Mouse (Mus musculus) mouse embryonic stem cell (cell line): ENCODE measurements around the gene Gm8871.
"Not testable (repeated sequence)": the region's sequence is repeated elsewhere in the genome, so short reads cannot be mapped to it uniquely, and the experiment has no call there.

Experiments
- in situ Hi-C, 2 experiments: fragments of 300-500 bp; cut with MboI; formaldehyde crosslinking; loops; 1 replicate in 1 of 2; 3 replicates in 1 of 2; pipeline ENCODE4 v1.14.3; 2019 to 2020; ENCODE audit warnings: low sequenced_read_pairs in 2 of 2, low pct_unique_long_range_greater_than_20kb in 1 of 2, mixed read lengths in 1 of 2; ENCODE audit not compliant: unreplicated experiment in 1 of 2

The Gm8871 gene

GRCm38 (mm10) chr5:10947505-10947904 is at the start of gene Gm8871, which contains the start of gene Gm8857:
Gm8871 (plus strand) TSS chr5:10947805.
Gm8857 (plus strand) TSS chr5:10947807.
- in situ Hi-C loops = not testable (repeated sequence)

DNA sequence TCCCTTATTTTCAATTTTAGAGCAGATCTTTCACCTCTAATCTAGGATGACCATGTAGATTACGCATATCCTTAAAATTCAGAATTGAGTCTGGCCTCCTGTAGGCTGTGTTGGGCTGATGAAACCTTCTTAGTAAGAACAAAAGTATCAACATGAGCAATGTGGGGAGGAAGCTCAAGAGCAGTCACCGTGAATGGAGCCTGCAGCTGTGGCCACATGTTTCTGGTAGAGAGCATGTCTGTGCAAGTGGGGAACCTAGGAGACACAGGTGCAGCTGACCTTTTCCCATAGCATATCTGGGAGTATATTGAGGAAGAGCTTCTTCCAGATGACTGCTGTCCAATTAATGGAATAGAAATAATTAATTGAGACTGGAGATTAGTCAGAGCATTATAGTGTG is 5.9 kb downstream of the Gm8871 start:
- in situ Hi-C loops = not testable (repeated sequence)

- in situ Hi-C loops = not testable (repeated sequence)
Observed at GRCm38 (mm10) chr5:10958057-10958456, 10.5 kb downstream of the Gm8871 start.
